Mouse (Mus musculus) heart, adult 9 months (tissue): Measurements from ENCODE around the gene Timm10b.

Source experiments
- DNase-seq, 2 experiments: peaks; one replicate each; pipeline ENCODE4 v3.0.0; 2022; ENCODE audit warnings: low spot score in 2 of 2

The Timm10b gene

GRCm38 (mm10) chr7:105640894-105641255 lies 1.0 kb downstream of the Timm10b start:
- no peak for DNase-seq

- DNase-seq: no peak
These were observed 2.1 kb downstream of the Timm10b start for GRCm38 (mm10) chr7:105641936-105642335.

DNA sequence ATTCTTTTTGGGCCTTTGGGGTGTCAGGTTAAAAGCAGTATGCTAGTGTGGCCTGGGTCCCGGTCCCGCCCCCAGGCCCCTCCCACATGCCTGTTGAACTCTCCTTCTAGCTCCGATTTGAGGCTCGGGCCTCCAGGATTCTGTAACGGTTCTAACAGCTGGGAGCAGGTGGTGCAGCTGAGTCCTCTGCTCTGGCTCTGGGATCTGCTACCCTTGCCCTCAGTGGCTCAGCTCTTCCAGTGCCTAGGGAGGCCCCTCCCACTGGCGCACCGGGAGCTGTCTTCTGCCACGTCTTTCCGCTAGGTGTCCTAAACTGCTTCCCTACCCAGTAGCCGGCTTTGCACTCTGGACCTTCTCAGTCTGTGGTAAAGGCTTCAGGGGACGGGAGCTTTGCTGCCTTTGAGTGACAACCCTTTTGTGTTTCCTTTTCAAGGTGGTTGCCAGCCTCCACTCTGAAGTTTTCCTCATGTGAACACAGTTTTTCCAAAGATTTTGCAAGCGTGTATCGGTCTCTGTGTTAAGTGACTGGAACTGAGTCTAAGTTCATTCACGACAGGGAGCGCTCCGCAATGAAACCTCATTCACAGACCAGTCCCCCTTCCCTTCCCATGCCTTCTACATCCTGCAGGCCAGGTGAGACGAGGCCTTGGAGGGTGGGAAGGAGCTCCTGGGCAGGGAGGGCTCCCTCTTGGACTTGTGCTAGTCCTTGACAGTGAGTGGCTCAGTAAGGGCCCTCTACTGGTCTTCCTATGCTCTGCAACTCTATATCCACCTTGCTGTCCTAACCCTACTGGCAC lies 11.0 kb downstream of the Timm10b start, which contains the start of gene Dnhd1:
Gene Dnhd1, plus strand, starts transcription at position 189 of the 797 bp plus-strand sequence.
- peak; percentile 78 to 80 for DNase-seq

DNA sequence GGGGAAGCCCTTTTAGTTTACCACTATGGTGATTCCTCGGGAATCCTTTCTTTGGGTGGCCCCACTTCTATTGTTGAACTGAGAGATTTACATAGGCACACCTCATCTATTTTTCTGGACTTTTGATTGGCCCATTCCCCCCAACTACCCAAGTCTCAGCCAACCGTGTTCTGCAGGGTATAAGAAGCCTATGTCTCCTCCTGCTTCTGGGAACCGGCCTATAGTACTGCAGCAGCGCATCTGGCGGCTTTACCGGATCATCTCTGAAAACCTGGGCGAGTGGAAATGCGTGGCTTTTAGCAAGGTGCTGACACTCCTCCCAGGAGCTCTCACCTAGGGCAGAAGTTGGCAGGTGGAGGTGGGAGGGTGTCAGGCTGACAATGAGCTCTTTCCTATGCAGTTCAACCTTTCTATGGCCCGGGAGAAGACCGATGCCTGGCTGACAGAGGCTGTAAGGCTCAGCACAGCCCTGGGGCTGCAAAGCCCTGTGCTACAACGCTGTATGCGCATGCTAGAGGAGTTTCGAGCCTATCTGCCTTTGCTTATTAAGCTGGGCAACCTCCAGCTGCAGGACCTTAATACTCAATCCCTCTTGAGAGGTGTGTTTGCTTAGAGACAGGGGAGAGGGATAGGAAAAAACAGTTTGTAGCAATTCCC lies 45.8 kb downstream of the Timm10b start:
- no peak for DNase-seq

DNA sequence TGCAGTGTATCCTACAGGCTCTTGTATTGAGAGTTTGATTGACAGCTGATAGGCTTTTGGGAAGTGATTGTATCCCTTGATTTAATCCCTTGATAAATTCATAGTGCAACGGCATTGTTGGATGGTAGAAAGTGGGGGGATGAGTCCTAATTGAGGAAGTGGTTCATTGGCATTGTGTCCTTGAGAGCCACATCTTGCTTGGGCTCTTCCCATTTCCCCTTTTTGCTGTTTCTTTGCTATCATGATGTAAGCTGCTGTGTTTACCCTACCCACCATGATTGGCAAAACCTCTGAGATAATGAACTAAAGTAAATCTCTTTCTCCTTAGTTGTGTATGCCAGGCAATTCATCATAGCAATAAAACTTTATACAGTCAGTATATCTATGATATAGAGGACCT lies 51.0 kb downstream of the Timm10b start:
- peak in 1 of 2 experiments; percentile 10 for DNase-seq
